Mouse (Mus musculus): ENCODE results near the gene Cmip.

The Cmip gene

GRCm38 (mm10) chr8:117376997-117377396 lies 120.1 kb downstream of the Cmip start:
- DNase-seq (ENCODE audit: low read depth, low spot score): no peak

- no peak for DNase-seq (ENCODE audit: low read depth, low spot score)
Measured at GRCm38 (mm10) chr8:117378625-117379024, 121.8 kb downstream of the Cmip start.

- no peak for DNase-seq (ENCODE audit: low read depth, low spot score)
Measured at GRCm38 (mm10) chr8:117379131-117379530, 122.3 kb downstream of the Cmip start.

GRCm38 (mm10) chr8:117380796-117381195 lies 123.9 kb downstream of the Cmip start:
- no peak for DNase-seq (ENCODE audit: low read depth, low spot score)

- DNase-seq (ENCODE audit: low read depth, low spot score): no peak
Measured at GRCm38 (mm10) chr8:117386142-117386541, 129.3 kb downstream of the Cmip start.

GRCm38 (mm10) chr8:117387642-117388041 lies 130.8 kb downstream of the Cmip start:
- no peak for DNase-seq (ENCODE audit: low read depth, low spot score)

- no peak for DNase-seq (ENCODE audit: low read depth, low spot score)
Measured at GRCm38 (mm10) chr8:117388370-117388769, 131.5 kb downstream of the Cmip start.

GRCm38 (mm10) chr8:117393853-117394252 lies 137.0 kb downstream of the Cmip start:
- no peak for DNase-seq (ENCODE audit: low read depth, low spot score)

GRCm38 (mm10) chr8:117395055-117395454 lies 138.2 kb downstream of the Cmip start:
- no peak for DNase-seq (ENCODE audit: low read depth, low spot score)

- no peak for DNase-seq (ENCODE audit: low read depth, low spot score)
Measured at GRCm38 (mm10) chr8:117396884-117397283, 140.0 kb downstream of the Cmip start.

GRCm38 (mm10) chr8:117397751-117398150 lies 140.9 kb downstream of the Cmip start:
- DNase-seq (ENCODE audit: low read depth, low spot score): no peak

GRCm38 (mm10) chr8:117399229-117399628 lies 142.4 kb downstream of the Cmip start:
- no peak for DNase-seq (ENCODE audit: low read depth, low spot score)

GRCm38 (mm10) chr8:117400820-117401219 lies 144.0 kb downstream of the Cmip start:
- no peak for DNase-seq (ENCODE audit: low read depth, low spot score)

GRCm38 (mm10) chr8:117401880-117402279 lies 145.0 kb downstream of the Cmip start:
- no peak for DNase-seq (ENCODE audit: low read depth, low spot score)

- no peak for DNase-seq (ENCODE audit: low read depth, low spot score)
Measured at GRCm38 (mm10) chr8:117402911-117403704, 146.2 kb downstream of the Cmip start.

- peak; percentile 39 for DNase-seq (ENCODE audit: low read depth, low spot score)
Measured at GRCm38 (mm10) chr8:117403705-117404476, 147.0 kb downstream of the Cmip start.

GRCm38 (mm10) chr8:117406081-117406480 lies 149.2 kb downstream of the Cmip start:
- no peak for DNase-seq (ENCODE audit: low read depth, low spot score)

GRCm38 (mm10) chr8:117408634-117409033 lies 151.8 kb downstream of the Cmip start:
- no peak for DNase-seq (ENCODE audit: low read depth, low spot score)

GRCm38 (mm10) chr8:117409056-117409455 lies 152.2 kb downstream of the Cmip start:
- no peak for DNase-seq (ENCODE audit: low read depth, low spot score)

- DNase-seq (ENCODE audit: low read depth, low spot score): no peak
Measured at GRCm38 (mm10) chr8:117410391-117410790, 153.5 kb downstream of the Cmip start.

GRCm38 (mm10) chr8:117410901-117411300 lies 154.0 kb downstream of the Cmip start:
- no peak for DNase-seq (ENCODE audit: low read depth, low spot score)

- no peak for DNase-seq (ENCODE audit: low read depth, low spot score)
Measured at GRCm38 (mm10) chr8:117412232-117412631, 155.4 kb downstream of the Cmip start.

GRCm38 (mm10) chr8:117417830-117418229 lies 161.0 kb downstream of the Cmip start:
- DNase-seq (ENCODE audit: low read depth, low spot score): no peak

Measured in mesoderm, embryonic 11.5 days (tissue).